Mouse (Mus musculus) MEL (cell line): Measurements from ENCODE around the gene Avpr1b. TPM values are rescaled to one million over a fixed set of nuclear protein-coding genes. Genes with fewer than 3 reads are reported as not detected.
A peak's percentile ranks its signal among the peaks of the same experiment; 100 is the strongest.

Source experiments
- DNase-seq: peaks from one replicate; pipeline ENCODE4 v3.0.0; 2011; ENCODE audit warnings: low read depth, low spot score
- H3K27ac ChIP-seq: 2 replicates; pipeline ENCODE4 v1.5.1; 2012; ENCODE audit warnings: low read depth, mild to moderate bottlenecking, control low read depth, low read length, moderate library complexity; ENCODE audit not compliant: control insufficient read depth
- H3K27me3 ChIP-seq, 2 experiments: fragments of 150-350 bp in 1 of 2; sonication (generic) in 1 of 2; 2 replicates each; pipeline ENCODE4 v1.6.1; 2012; ENCODE audit warnings: low read length in 2 of 2, mild to moderate bottlenecking in 2 of 2, improper control_type of control experiment in 1 of 2, moderate library complexity in 1 of 2; ENCODE audit not compliant: insufficient read depth in 2 of 2, control insufficient read depth in 1 of 2
- H3K36me3 ChIP-seq, 2 experiments: 2 replicates each; pipeline ENCODE4 v1.6.1; 2012 to 2014; ENCODE audit warnings: low read length in 2 of 2, improper control_type of control experiment in 1 of 2, inconsistent platforms in 1 of 2, mild to moderate bottlenecking in 1 of 2; ENCODE audit not compliant: insufficient read depth in 2 of 2, control insufficient read depth in 1 of 2
- H3K4me1 ChIP-seq, 2 experiments: fragments of 150-350 bp in 1 of 2; sonication (generic) in 1 of 2; 2 replicates each; pipeline ENCODE4 v1.6.1; 2012; ENCODE audit warnings: low read length in 2 of 2, improper control_type of control experiment in 1 of 2, mild to moderate bottlenecking in 1 of 2; ENCODE audit not compliant: insufficient read depth in 2 of 2, control insufficient read depth in 1 of 2
- H3K4me3 ChIP-seq, 2 experiments: fragments of 150-350 bp in 1 of 2; sonication (generic) in 1 of 2; 2 replicates each; pipeline ENCODE4 v1.5.1; 2012; ENCODE audit warnings: low read depth in 2 of 2, low read length in 2 of 2, mild to moderate bottlenecking in 2 of 2, moderate library complexity in 2 of 2, control low read depth in 1 of 2, improper control_type of control experiment in 1 of 2; ENCODE audit not compliant: control insufficient read depth in 1 of 2, insufficient read depth in 1 of 2
- H3K79me2 ChIP-seq: 2 replicates; pipeline ENCODE4 v1.6.1; 2012; ENCODE audit warnings: mild to moderate bottlenecking, low read length, moderate library complexity; ENCODE audit not compliant: control insufficient read depth, poor library complexity, insufficient read depth
- H3K9ac ChIP-seq: 2 replicates; pipeline ENCODE4 v1.6.1; 2012; ENCODE audit warnings: low read depth, mild to moderate bottlenecking, control low read depth, low read length, moderate library complexity; ENCODE audit not compliant: control insufficient read depth, poor library complexity, severe bottlenecking
- H3K9me3 ChIP-seq: fragments of 150-350 bp; sonication (generic); replicated peaks from 2 replicates; pipeline ENCODE4 v1.6.1; 2012; ENCODE audit warnings: mild to moderate bottlenecking, low read length, improper control_type of control experiment, moderate library complexity; ENCODE audit not compliant: insufficient read depth
- BHLHE40 ChIP-seq: IDR thresholded peaks from 2 replicates; pipeline ENCODE4 v1.6.1; 2012; ENCODE audit warnings: low read depth, mild to moderate bottlenecking, inconsistent platforms, low read length, improper control_type of control experiment, borderline replicate concordance
- CHD1 ChIP-seq: IDR thresholded peaks from 2 replicates; pipeline ENCODE4 v1.6.1; 2012; ENCODE audit warnings: low read depth, mild to moderate bottlenecking, inconsistent platforms, low read length, improper control_type of control experiment
- CHD2 ChIP-seq: IDR thresholded peaks from 2 replicates; pipeline ENCODE4 v1.6.1; 2011; ENCODE audit warnings: low read length, improper control_type of control experiment
- CTCF ChIP-seq, 3 experiments: IDR thresholded peaks in 2 of 3; conservative IDR thresholded peaks in 1 of 3; 2 replicates each; pipeline ENCODE4 v1.5.1; 2011 to 2012; ENCODE audit warnings: low read length in 3 of 3, low read depth in 2 of 3, mild to moderate bottlenecking in 2 of 3, improper control_type of control experiment in 1 of 3, inconsistent platforms in 1 of 3, mixed read lengths in 1 of 3, moderate library complexity in 1 of 3; ENCODE audit not compliant: control insufficient read depth in 1 of 3, insufficient read depth in 1 of 3, poor library complexity in 1 of 3, severe bottlenecking in 1 of 3
- E2F4 ChIP-seq: IDR thresholded peaks from 2 replicates; pipeline ENCODE4 v1.6.1; 2011; ENCODE audit warnings: low read depth, low read length, improper control_type of control experiment, borderline replicate concordance
- ELF1 ChIP-seq: IDR thresholded peaks from 2 replicates; pipeline ENCODE4 v1.6.1; 2014; ENCODE audit warnings: low read depth, mild to moderate bottlenecking, inconsistent platforms, low read length, improper control_type of control experiment, moderate library complexity
- EP300 ChIP-seq, 2 experiments: IDR thresholded peaks; 2 replicates each; pipeline ENCODE4 v1.6.1; 2011; ENCODE audit warnings: improper control_type of control experiment in 2 of 2, low read length in 2 of 2, low read depth in 1 of 2, mild to moderate bottlenecking in 1 of 2
- ETS1 ChIP-seq: IDR thresholded peaks from 2 replicates; pipeline ENCODE4 v1.6.1; 2012; ENCODE audit warnings: low read depth, mild to moderate bottlenecking, inconsistent platforms, low read length, improper control_type of control experiment, moderate library complexity
- GABPA ChIP-seq: IDR thresholded peaks from 2 replicates; pipeline ENCODE4 v1.6.1; 2012; ENCODE audit warnings: low read depth, mild to moderate bottlenecking, inconsistent platforms, low read length, improper control_type of control experiment, moderate library complexity
- GATA1 ChIP-seq: IDR thresholded peaks from 2 replicates; pipeline ENCODE4 v1.6.1; 2011; ENCODE audit warnings: low read depth, low read length, improper control_type of control experiment
- JUND ChIP-seq: IDR thresholded peaks from 2 replicates; pipeline ENCODE4 v1.6.1; 2011; ENCODE audit warnings: low read depth, mild to moderate bottlenecking, improper control_type of control experiment, low read length
- KAT2A ChIP-seq: conservative IDR thresholded peaks from 2 replicates; pipeline ENCODE4 v1.6.1; 2012; ENCODE audit warnings: low read depth, low read length, improper control_type of control experiment, inconsistent platforms
- MAFK ChIP-seq: IDR thresholded peaks from 2 replicates; pipeline ENCODE4 v1.6.1; 2011; ENCODE audit warnings: low read depth, mild to moderate bottlenecking, low read length, improper control_type of control experiment, borderline replicate concordance
- MAX ChIP-seq: IDR thresholded peaks from 2 replicates; pipeline ENCODE4 v1.6.1; 2011; ENCODE audit warnings: low read length, improper control_type of control experiment
- MEF2A ChIP-seq: IDR thresholded peaks from 2 replicates; pipeline ENCODE4 v1.6.1; 2014; ENCODE audit warnings: low read depth, mild to moderate bottlenecking, inconsistent platforms, low read length, improper control_type of control experiment; ENCODE audit not compliant: poor library complexity, insufficient replicate concordance, severe bottlenecking; ENCODE audit errors: extremely low read depth
- MXI1 ChIP-seq: IDR thresholded peaks from 2 replicates; pipeline ENCODE4 v1.6.1; 2011; ENCODE audit warnings: mild to moderate bottlenecking, low read depth, low read length, improper control_type of control experiment
- MYB ChIP-seq: IDR thresholded peaks from 2 replicates; pipeline ENCODE4 v1.6.1; 2011; ENCODE audit warnings: mild to moderate bottlenecking, low read depth, low read length, improper control_type of control experiment
- MYC ChIP-seq: IDR thresholded peaks from 2 replicates; pipeline ENCODE4 v1.6.1; 2011; ENCODE audit warnings: low read depth, mild to moderate bottlenecking, low read length, improper control_type of control experiment, moderate library complexity
- NELFE ChIP-seq: IDR thresholded peaks from 2 replicates; pipeline ENCODE4 v1.6.1; 2011; ENCODE audit warnings: low read depth, low read length, improper control_type of control experiment
- NRF1 ChIP-seq: IDR thresholded peaks from 2 replicates; pipeline ENCODE4 v1.6.1; 2014; ENCODE audit warnings: low read depth, mild to moderate bottlenecking, inconsistent platforms, low read length, improper control_type of control experiment, moderate library complexity; ENCODE audit not compliant: poor library complexity, insufficient read depth, severe bottlenecking
- POLR2A ChIP-seq, 2 experiments: IDR thresholded peaks; 2 replicates each; pipeline ENCODE4 v1.6.1; 2011 to 2012; ENCODE audit warnings: low read length in 2 of 2, mild to moderate bottlenecking in 2 of 2, control low read depth in 1 of 2, improper control_type of control experiment in 1 of 2, low read depth in 1 of 2, moderate library complexity in 1 of 2; ENCODE audit not compliant: control insufficient read depth in 1 of 2, insufficient read depth in 1 of 2, poor library complexity in 1 of 2
- POLR2AphosphoS2 ChIP-seq: IDR thresholded peaks from 2 replicates; pipeline ENCODE4 v1.6.1; 2011; ENCODE audit warnings: low read length, improper control_type of control experiment
- RAD21 ChIP-seq: IDR thresholded peaks from 2 replicates; pipeline ENCODE4 v1.6.1; 2011; ENCODE audit warnings: mild to moderate bottlenecking, low read depth, low read length, improper control_type of control experiment
- RCOR1 ChIP-seq: IDR thresholded peaks from 2 replicates; pipeline ENCODE4 v1.6.1; 2012; ENCODE audit warnings: low read depth, mild to moderate bottlenecking, inconsistent platforms, low read length, improper control_type of control experiment
- SIN3A ChIP-seq: IDR thresholded peaks from 2 replicates; pipeline ENCODE4 v1.6.1; 2012; ENCODE audit warnings: low read length, improper control_type of control experiment, inconsistent platforms
- SMC3 ChIP-seq: IDR thresholded peaks from 2 replicates; pipeline ENCODE4 v1.6.1; 2011; ENCODE audit warnings: low read depth, low read length, improper control_type of control experiment
- TAL1 ChIP-seq: IDR thresholded peaks from 2 replicates; pipeline ENCODE4 v1.6.1; 2012; ENCODE audit warnings: mild to moderate bottlenecking, inconsistent platforms, low read length, moderate library complexity, mixed read lengths
- TBP ChIP-seq: IDR thresholded peaks from 2 replicates; pipeline ENCODE4 v1.8.0; 2011; ENCODE audit warnings: low read depth, low read length, improper control_type of control experiment
- TCF12 ChIP-seq: IDR thresholded peaks from 2 replicates; pipeline ENCODE4 v1.6.1; 2014; ENCODE audit warnings: low read depth, mild to moderate bottlenecking, inconsistent platforms, low read length, improper control_type of control experiment, moderate library complexity
- UBTF ChIP-seq: IDR thresholded peaks from 2 replicates; pipeline ENCODE4 v1.6.1; 2012; ENCODE audit warnings: low read depth, mild to moderate bottlenecking, inconsistent platforms, low read length, improper control_type of control experiment, moderate library complexity, borderline replicate concordance; ENCODE audit not compliant: insufficient read depth
- USF1 ChIP-seq: IDR thresholded peaks from 2 replicates; pipeline ENCODE4 v1.6.1; 2014; ENCODE audit warnings: low read depth, mild to moderate bottlenecking, inconsistent platforms, low read length, improper control_type of control experiment, moderate library complexity
- USF2 ChIP-seq, 2 experiments: IDR thresholded peaks; 2 replicates each; pipeline ENCODE4 v1.6.1; 2011 to 2012; ENCODE audit warnings: improper control_type of control experiment in 2 of 2, low read length in 2 of 2, borderline replicate concordance in 1 of 2, inconsistent platforms in 1 of 2, low read depth in 1 of 2, mild to moderate bottlenecking in 1 of 2; ENCODE audit not compliant: insufficient read depth in 1 of 2
- ZC3H11A ChIP-seq: IDR thresholded peaks from 2 replicates; pipeline ENCODE4 v1.6.1; 2012; ENCODE audit warnings: low read depth, mild to moderate bottlenecking, inconsistent platforms, low read length, improper control_type of control experiment
- ZKSCAN1 ChIP-seq: IDR thresholded peaks from 2 replicates; pipeline ENCODE4 v1.6.1; 2012; ENCODE audit warnings: low read depth, mild to moderate bottlenecking, inconsistent platforms, low read length, improper control_type of control experiment, moderate library complexity
- ZMIZ1 ChIP-seq: IDR thresholded peaks from 2 replicates; pipeline ENCODE4 v1.6.1; 2012; ENCODE audit warnings: low read depth, mild to moderate bottlenecking, inconsistent platforms, low read length, improper control_type of control experiment, moderate library complexity
- ZNF384 ChIP-seq: IDR thresholded peaks from 2 replicates; pipeline ENCODE4 v1.6.1; 2012; ENCODE audit warnings: low read depth, mild to moderate bottlenecking, inconsistent platforms, low read length, improper control_type of control experiment
- polyA plus RNA-seq, 2 experiments: library from polyadenylated mRNA; stranded (reverse) in 1 of 2; unstranded in 1 of 2; fragments of >175 nt in 1 of 2; fragments of >200 nt in 1 of 2; gene quantifications; 2 replicates each; pipeline versions ENCODE4 v1.2.1 to v1.2.4; 2012; ENCODE audit warnings: low replicate concordance in 2 of 2, low read depth in 1 of 2; ENCODE audit not compliant: insufficient read length in 2 of 2, insufficient read depth in 1 of 2, missing spikeins in 1 of 2
- total RNA-seq: library from RNA; depleted of rRNA; stranded (reverse); fragments of 300-350 nt; gene quantifications from 2 replicates; pipeline ENCODE4 v1.2.3, GENCODE M21; 2012

Avpr1b gene
- total and polyA plus RNA-seq, 3 experiments, result not detected

DNA sequence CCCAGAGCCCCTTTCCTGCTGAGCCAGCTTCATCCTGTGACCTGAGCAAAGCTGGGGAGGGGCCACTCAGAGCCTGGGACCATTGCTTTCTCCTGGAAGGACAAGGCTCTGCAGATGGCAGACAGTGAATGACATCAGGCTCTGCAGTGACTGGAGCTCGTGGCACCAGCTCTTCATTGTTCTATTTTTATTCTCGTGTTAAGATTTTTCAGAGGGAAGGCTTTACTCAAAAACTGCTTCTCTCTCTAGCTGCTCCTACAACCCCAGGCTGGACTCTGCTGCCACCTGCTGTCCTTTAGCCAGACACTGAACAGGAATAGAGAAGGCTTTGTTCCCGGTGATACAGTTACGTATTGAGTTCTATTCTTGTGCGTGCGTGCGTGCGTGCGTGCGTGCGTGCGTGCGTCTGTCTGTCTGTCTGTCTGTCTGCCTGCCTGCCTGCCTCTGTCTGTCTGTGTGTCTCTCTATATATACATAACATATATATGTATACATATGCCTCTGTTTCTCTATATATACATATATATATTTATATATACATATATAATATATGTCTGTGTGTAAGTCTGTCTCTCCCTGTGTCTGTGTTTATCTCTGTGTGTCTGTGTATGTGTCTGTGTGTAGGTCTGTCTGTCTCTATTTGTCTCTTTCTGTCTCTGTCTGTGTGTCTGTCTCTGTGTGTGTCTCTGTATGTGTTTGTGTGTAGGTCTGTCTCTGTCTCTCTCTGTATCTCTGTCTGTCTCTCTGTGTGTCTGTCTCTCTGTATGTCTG is 43.8 kb upstream of the Avpr1b start:
- H3K27ac ChIP-seq, result no peak overlapping the region
- TF ChIP-seq ELF1 (peak; percentile 35; the same call in 1 of the 2 replicates), BHLHE40 (no peak), EP300 (IDR thresholded peaks at IDR 0.05; ENCODE audit: low read depth in 1 of 2, low read length in 2 of 2) (no peak), MYB (no peak), MXI1 (peak; percentile 25; the same call in 1 of the 2 replicates), ZMIZ1 (no peak), CHD1 (no peak), MAX (no peak), ZNF384 (no peak), RCOR1 (no peak), NELFE (no peak), ZC3H11A (peak; percentile 98), MEF2A (no peak), JUND (no peak), RAD21 (peak; percentile 97), ETS1 (peak; percentile 5; the same call in 1 of the 2 replicates), USF2 (IDR thresholded peaks at IDR 0.05; ENCODE audit: borderline replicate concordance in 1 of 2, insufficient read depth in 1 of 2, low read depth in 1 of 2, low read length in 2 of 2) (no peak), USF1 (no peak), MYC (peak; percentile 47; the same call in 1 of the 2 replicates), MAFK (no peak), ZKSCAN1 (no peak), NRF1 (peak; percentile 54; the same call in 1 of the 2 replicates), SMC3 (peak; percentile 99), TCF12 (0 out of 2 replicates have a peak, but pooled peaks have one; percentile 29), GABPA (no peak), CTCF (IDR thresholded peaks at IDR 0.05 in 2 of 3, conservative IDR thresholded peaks at IDR 0.05 in 1 of 3; ENCODE audit: control insufficient read depth in 1 of 3, insufficient read depth in 1 of 3, low read depth in 2 of 3, low read length in 3 of 3, poor library complexity in 1 of 3, severe bottlenecking in 1 of 3) (peak; percentile 78 to 95 (median 83)), POLR2AphosphoS2 (no peak), TAL1 (no peak), TBP (no peak), UBTF (no peak), GATA1 (no peak), E2F4 (no peak), SIN3A (peak; percentile 70), KAT2A (no peak), POLR2A (IDR thresholded peaks at IDR 0.05; ENCODE audit: control insufficient read depth in 1 of 2, insufficient read depth in 1 of 2, low read depth in 1 of 2, low read length in 2 of 2, poor library complexity in 1 of 2) (0 out of 4 replicates have a peak, but pooled peaks of 1 of the 2 experiments have one; percentile 30), CHD2 (no peak)

More for the DNA sequence above, 43.8 kb upstream of the Avpr1b start:
- H3K36me3 ChIP-seq, result no peaks in the 10 kb centered on the region
- DNase-seq, result peak; percentile 94
- H3K79me2 ChIP-seq, result no peaks in the 10 kb centered on the region
- H3K27me3 ChIP-seq, result no peaks in the 10 kb centered on the region; a peak in 1 of 4 replicates
- no peaks in the 10 kb centered on the region for H3K9me3 ChIP-seq
- 0 out of 4 replicates have a peak, but pooled peaks cover 2 to 3% of the 10 kb centered on the region in 2 experiments for H3K4me1 ChIP-seq
- peak overlapping the region; percentile 7 to 38; a peak in 3 of 4 replicates for H3K4me3 ChIP-seq
- peak overlapping the region; percentile 36 for H3K9ac ChIP-seq
